Mouse (Mus musculus): Measurements from ENCODE around the gene Col4a1. TPM values are rescaled to one million over a fixed set of nuclear protein-coding genes. Genes with fewer than 3 reads are reported as not detected.
A peak's percentile ranks its signal among the peaks of the same experiment; 100 is the strongest.

Gene Col4a1
- polyA plus RNA-seq, 1 experiment from 2014 or later = 145 TPM

GRCm38 (mm10) chr8:11168780-11169179, 143.8 kb downstream of the Col4a1 start:
- Histone ChIP-seq H3K27ac (no peak overlapping the region), H3K9me3 (replicated peaks) (no peaks in the 10 kb centered on the region), H3K4me1 (peaks cover 18% of the 10 kb centered on the region), H3K36me3 (no peaks in the 10 kb centered on the region), H3K4me3 (no peak overlapping the region), H3K27me3 (ENCODE audit: low read depth, poor library complexity, severe bottlenecking) (no peaks in the 10 kb centered on the region)
- 93% methylated on average over 3 of the region's 3 CpGs for WGBS
- no peak for DNase-seq (ENCODE audit: low spot score)

- WGBS = 85% methylated on average over 9 of the region's 9 CpGs
- peaks cover 18% of the 10 kb centered on the region for H3K4me1 ChIP-seq
- H3K4me3 ChIP-seq = no peak overlapping the region
- H3K27me3 ChIP-seq (ENCODE audit: low read depth, poor library complexity, severe bottlenecking) = no peaks in the 10 kb centered on the region
- H3K9me3 ChIP-seq (replicated peaks) = no peaks in the 10 kb centered on the region
- H3K27ac ChIP-seq = no peak overlapping the region
- no peaks in the 10 kb centered on the region for H3K36me3 ChIP-seq
- DNase-seq (ENCODE audit: low spot score) = no peak
Observed at GRCm38 (mm10) chr8:11167955-11168354, 144.7 kb downstream of the Col4a1 start.

GRCm38 (mm10) chr8:11165592-11165991, 147.0 kb downstream of the Col4a1 start:
- peaks cover 18% of the 10 kb centered on the region for H3K4me1 ChIP-seq
- H3K27ac ChIP-seq = peak overlapping the region; percentile 82
- peak; percentile 43 for DNase-seq (ENCODE audit: low spot score)
- H3K36me3 ChIP-seq = no peaks in the 10 kb centered on the region
- no peaks in the 10 kb centered on the region for H3K27me3 ChIP-seq (ENCODE audit: low read depth, poor library complexity, severe bottlenecking)
- H3K4me3 ChIP-seq = no peak overlapping the region
- WGBS = 31% methylated on average over 4 of the region's 4 CpGs
- no peaks in the 10 kb centered on the region for H3K9me3 ChIP-seq (replicated peaks)

GRCm38 (mm10) chr8:11156319-11156692, 156.3 kb downstream of the Col4a1 start:
- no peak overlapping the region for H3K4me3 ChIP-seq
- H3K27ac ChIP-seq = no peak overlapping the region
- DNase-seq (ENCODE audit: low spot score) = no peak
- H3K27me3 ChIP-seq (ENCODE audit: low read depth, poor library complexity, severe bottlenecking) = no peaks in the 10 kb centered on the region
- H3K9me3 ChIP-seq (replicated peaks) = no peaks in the 10 kb centered on the region
- H3K36me3 ChIP-seq = no peaks in the 10 kb centered on the region
- H3K4me1 ChIP-seq = no peaks in the 10 kb centered on the region
- 89% methylated on average over 2 of the region's 2 CpGs for WGBS

- Histone ChIP-seq H3K4me3 (no peak overlapping the region), H3K36me3 (no peaks in the 10 kb centered on the region), H3K4me1 (no peaks in the 10 kb centered on the region), H3K27ac (no peak overlapping the region), H3K9me3 (replicated peaks) (no peaks in the 10 kb centered on the region), H3K27me3 (ENCODE audit: low read depth, poor library complexity, severe bottlenecking) (no peaks in the 10 kb centered on the region)
- WGBS = 92% methylated on average over 9 of the region's 9 CpGs
- DNase-seq (ENCODE audit: low spot score) = no peak
Observed at GRCm38 (mm10) chr8:11155579-11156318, 156.9 kb downstream of the Col4a1 start.

- no peaks in the 10 kb centered on the region for H3K36me3 ChIP-seq
- no peak for DNase-seq (ENCODE audit: low spot score)
- H3K9me3 ChIP-seq (replicated peaks) = no peaks in the 10 kb centered on the region
- H3K4me1 ChIP-seq = no peaks in the 10 kb centered on the region
- H3K4me3 ChIP-seq = no peak overlapping the region
- H3K27ac ChIP-seq = no peak overlapping the region
- WGBS = 88% methylated on average over 3 of the region's 3 CpGs
- no peaks in the 10 kb centered on the region for H3K27me3 ChIP-seq (ENCODE audit: low read depth, poor library complexity, severe bottlenecking)
Observed at GRCm38 (mm10) chr8:11150268-11150667, 162.4 kb downstream of the Col4a1 start.

GRCm38 (mm10) chr8:11149201-11149810, 163.3 kb downstream of the Col4a1 start:
- Histone ChIP-seq H3K9me3 (replicated peaks) (no peaks in the 10 kb centered on the region), H3K36me3 (no peaks in the 10 kb centered on the region), H3K4me1 (no peaks in the 10 kb centered on the region), H3K4me3 (no peak overlapping the region), H3K27ac (no peak overlapping the region), H3K27me3 (ENCODE audit: low read depth, poor library complexity, severe bottlenecking) (no peaks in the 10 kb centered on the region)
- no peak for DNase-seq (ENCODE audit: low spot score)
- WGBS = 87% methylated on average over 9 of the region's 9 CpGs

- Histone ChIP-seq H3K27me3 (ENCODE audit: low read depth, poor library complexity, severe bottlenecking) (no peaks in the 10 kb centered on the region), H3K4me3 (no peak overlapping the region), H3K36me3 (no peaks in the 10 kb centered on the region), H3K4me1 (no peaks in the 10 kb centered on the region), H3K27ac (no peak overlapping the region), H3K9me3 (replicated peaks) (no peaks in the 10 kb centered on the region)
- WGBS = 92% methylated on average over 8 of the region's 8 CpGs
- no peak for DNase-seq (ENCODE audit: low spot score)
Observed at GRCm38 (mm10) chr8:11148797-11149196, 163.8 kb downstream of the Col4a1 start.

Other genes starting within 250 kb of the Col4a1 start
- gene Col4a2, start within 50 bp of the Col4a1 start, polyA plus RNA-seq (2016; fragmentation: Nextera tagmentation; extraction: Ambion mirVana) = 53.0 and 53.6 TPM in 2 replicates
- 0.99 and 1.9 TPM in 2 replicates for gene Rab20, start 165.9 kb upstream of the Col4a1 start, polyA plus RNA-seq (2016; fragmentation: Nextera tagmentation; extraction: Ambion mirVana)
- 105 and 116 TPM in 2 replicates for gene Naxd, start 184.7 kb upstream of the Col4a1 start, polyA plus RNA-seq (2016; fragmentation: Nextera tagmentation; extraction: Ambion mirVana)
- 18.4 and 20.1 TPM in 2 replicates for gene Cars2, start 238.0 kb upstream of the Col4a1 start, polyA plus RNA-seq (2016; fragmentation: Nextera tagmentation; extraction: Ambion mirVana)
- gene Ing1, start 242.7 kb upstream of the Col4a1 start, polyA plus RNA-seq (2016; fragmentation: Nextera tagmentation; extraction: Ambion mirVana) = 39.7 and 40.8 TPM in 2 replicates